Mouse (Mus musculus): ENCODE data around the gene Blvrb. TPM values are rescaled to one million over a fixed set of nuclear protein-coding genes. Genes with fewer than 3 reads are reported as not detected.

The Blvrb gene
- total and polyA plus RNA-seq, 3 experiments, result 210 to 245 TPM; not detected in 1

DNA sequence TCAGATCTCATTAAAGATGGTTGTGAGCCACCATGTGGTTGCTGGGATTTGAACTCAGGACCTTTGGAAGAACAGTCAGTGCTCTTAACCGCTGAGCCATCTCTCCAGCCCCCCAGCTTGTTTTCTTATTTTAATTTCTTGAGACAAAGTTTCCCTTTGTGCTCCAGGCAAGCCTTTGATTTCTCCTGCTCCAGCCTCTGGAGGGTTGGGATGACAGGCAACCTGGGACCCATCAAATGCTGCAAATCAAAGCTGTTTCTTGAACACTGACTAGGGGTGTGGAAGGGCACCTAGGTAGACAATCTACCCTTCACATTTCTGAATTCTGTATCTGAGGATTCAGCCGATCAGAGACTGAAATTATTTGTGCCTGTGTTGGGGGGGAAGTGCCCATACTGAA lies 63.0 kb downstream of the Blvrb start:
- no peaks in the 10 kb centered on the region for H3K27me3 ChIP-seq (ENCODE audit: control insufficient read depth in 1 of 2, insufficient read depth in 2 of 2, low read length in 2 of 2)
- no peak overlapping the region for H3K4me3 ChIP-seq (ENCODE audit: control insufficient read depth in 1 of 2, insufficient read depth in 1 of 2, low read depth in 2 of 2, low read length in 2 of 2)
- no peak for DNase-seq (ENCODE audit: low read depth, low spot score)
- H3K4me1 ChIP-seq (ENCODE audit: control insufficient read depth in 1 of 2, insufficient read depth in 2 of 2, low read length in 2 of 2), result peaks cover 3 to 6% of the 10 kb centered on the region in 2 experiments; a peak in 3 of 4 replicates
- H3K79me2 ChIP-seq (ENCODE audit: control insufficient read depth, insufficient read depth, low read length, poor library complexity), result no peaks in the 10 kb centered on the region; the same call in 1 of the 2 replicates
- H3K9me3 ChIP-seq (replicated peaks; ENCODE audit: insufficient read depth, low read length), result no peaks in the 10 kb centered on the region
- peaks cover 0 to 9% of the 10 kb centered on the region in 2 experiments; a peak in 2 of 4 replicates for H3K36me3 ChIP-seq (ENCODE audit: control insufficient read depth in 1 of 2, insufficient read depth in 2 of 2, low read length in 2 of 2)
- no peak overlapping the region for H3K9ac ChIP-seq (ENCODE audit: control insufficient read depth, low read depth, low read length, poor library complexity, severe bottlenecking)
- H3K27ac ChIP-seq (ENCODE audit: control insufficient read depth, low read depth, low read length), result no peak overlapping the region
- no peak for TF ChIP-seq TAL1 (IDR thresholded peaks at IDR 0.05; ENCODE audit: low read length)

DNA sequence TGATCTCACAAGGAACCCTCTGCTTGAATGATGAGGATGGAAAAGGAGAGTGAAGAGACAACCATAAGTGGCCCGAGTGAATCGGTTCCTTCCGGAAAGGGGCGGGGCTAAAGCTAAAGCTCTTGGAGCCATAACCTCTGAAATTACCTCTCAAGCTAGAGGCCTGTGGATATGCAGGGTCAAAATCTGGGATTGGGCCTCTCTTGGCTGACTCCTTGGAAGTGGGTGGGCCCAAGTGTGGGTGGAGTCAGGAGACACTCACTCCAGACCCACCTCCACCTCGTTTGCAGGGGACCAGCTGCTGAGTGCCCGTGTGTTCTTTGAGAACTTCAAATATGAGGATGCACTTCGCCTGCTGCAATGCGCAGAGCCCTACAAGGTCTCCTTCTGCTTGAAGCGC lies 67.2 kb downstream of the Blvrb start:
- DNase-seq (ENCODE audit: low read depth, low spot score), result no peak
- H3K36me3 ChIP-seq (ENCODE audit: control insufficient read depth in 1 of 2, insufficient read depth in 2 of 2, low read length in 2 of 2), result no peaks in the 10 kb centered on the region
- no peak overlapping the region for H3K4me3 ChIP-seq (ENCODE audit: control insufficient read depth in 1 of 2, insufficient read depth in 1 of 2, low read depth in 2 of 2, low read length in 2 of 2)
- no peak overlapping the region for H3K27ac ChIP-seq (ENCODE audit: control insufficient read depth, low read depth, low read length)
- no peaks in the 10 kb centered on the region for H3K9me3 ChIP-seq (replicated peaks; ENCODE audit: insufficient read depth, low read length)
- H3K9ac ChIP-seq (ENCODE audit: control insufficient read depth, low read depth, low read length, poor library complexity, severe bottlenecking), result no peak overlapping the region
- no peaks in the 10 kb centered on the region for H3K4me1 ChIP-seq (ENCODE audit: control insufficient read depth in 1 of 2, insufficient read depth in 2 of 2, low read length in 2 of 2)
- TF ChIP-seq GATA1 (IDR thresholded peaks at IDR 0.05; ENCODE audit: low read depth, low read length), result no peak
- no peak for TF ChIP-seq TAL1 (IDR thresholded peaks at IDR 0.05; ENCODE audit: low read length)
- TF ChIP-seq MAZ (IDR thresholded peaks at IDR 0.05; ENCODE audit: low read depth, low read length), result no peak
- no peak for TF ChIP-seq UBTF (IDR thresholded peaks at IDR 0.05; ENCODE audit: borderline replicate concordance, insufficient read depth, low read depth, low read length)
- no peak for TF ChIP-seq JUND (IDR thresholded peaks at IDR 0.05; ENCODE audit: low read depth, low read length)
- no peak for TF ChIP-seq CHD1 (IDR thresholded peaks at IDR 0.05; ENCODE audit: low read depth, low read length)
- no peak for TF ChIP-seq USF2 (IDR thresholded peaks at IDR 0.05; ENCODE audit: borderline replicate concordance in 1 of 2, insufficient read depth in 1 of 2, low read depth in 1 of 2, low read length in 2 of 2)
- no peak for TF ChIP-seq SMC3 (IDR thresholded peaks at IDR 0.05; ENCODE audit: low read depth, low read length)
- TF ChIP-seq BHLHE40 (IDR thresholded peaks at IDR 0.05; ENCODE audit: borderline replicate concordance, low read depth, low read length), result no peak
- TF ChIP-seq POLR2AphosphoS2 (IDR thresholded peaks at IDR 0.05; ENCODE audit: low read length), result no peak
- TF ChIP-seq HCFC1 (IDR thresholded peaks at IDR 0.05; ENCODE audit: low read depth, low read length), result no peak
- TF ChIP-seq KAT2A (conservative IDR thresholded peaks at IDR 0.05; ENCODE audit: low read depth, low read length), result no peak
- no peak for TF ChIP-seq ZKSCAN1 (IDR thresholded peaks at IDR 0.05; ENCODE audit: low read depth, low read length)
- no peak for TF ChIP-seq TBP (IDR thresholded peaks at IDR 0.05; ENCODE audit: low read depth, low read length)
- TF ChIP-seq ZC3H11A (IDR thresholded peaks at IDR 0.05; ENCODE audit: low read depth, low read length), result no peak
- no peaks in the 10 kb centered on the region for H3K27me3 ChIP-seq (ENCODE audit: control insufficient read depth in 1 of 2, insufficient read depth in 2 of 2, low read length in 2 of 2)
- H3K79me2 ChIP-seq (ENCODE audit: control insufficient read depth, insufficient read depth, low read length, poor library complexity), result no peaks in the 10 kb centered on the region

Other genes with a start within 250 kb of the Blvrb start
- 5.1 and 6.8 TPM in 2 replicates for gene Itpkc, start 219.3 kb upstream of the Blvrb start, total RNA-seq (2012; rRNA removed)
- gene Itpkc, start 219.3 kb upstream of the Blvrb start, polyA plus RNA-seq (2012; ENCODE audit: insufficient read depth in 1 of 2, insufficient read length in 2 of 2, low read depth in 1 of 2, low replicate concordance in 2 of 2, missing spikeins in 1 of 2), result 1 to 10 TPM in 1 of 2 experiments, not detected in 1; 6.3 TPM
- 12.5 and 13.8 TPM in 2 replicates for gene Coq8b, start 215.0 kb upstream of the Blvrb start, total RNA-seq (2012; rRNA removed)
- 10 to 100 TPM in 1 of 2 experiments, not detected in 1; 22.7 TPM for gene Coq8b, start 215.0 kb upstream of the Blvrb start, polyA plus RNA-seq (2012; ENCODE audit: insufficient read depth in 1 of 2, insufficient read length in 2 of 2, low read depth in 1 of 2, low replicate concordance in 2 of 2, missing spikeins in 1 of 2)
- 2.2 and 3.6 TPM in 2 replicates for gene Numbl, start 189.5 kb upstream of the Blvrb start, total RNA-seq (2012; rRNA removed)
- gene Numbl, start 189.5 kb upstream of the Blvrb start, polyA plus RNA-seq (2012; ENCODE audit: insufficient read depth in 1 of 2, insufficient read length in 2 of 2, low read depth in 1 of 2, low replicate concordance in 2 of 2, missing spikeins in 1 of 2), result 10 to 100 TPM in 1 of 2 experiments, not detected in 1; 10.6 TPM
- gene Ltbp4, start 110.3 kb upstream of the Blvrb start, total RNA-seq (2012; rRNA removed), result 2.2 and 2.9 TPM in 2 replicates
- gene Ltbp4, start 110.3 kb upstream of the Blvrb start, polyA plus RNA-seq (2012; ENCODE audit: insufficient read depth in 1 of 2, insufficient read length in 2 of 2, low read depth in 1 of 2, low replicate concordance in 2 of 2, missing spikeins in 1 of 2), result 10 to 100 TPM in 1 of 2 experiments, not detected in 1; 14.2 TPM
- gene Shkbp1, start 92.0 kb upstream of the Blvrb start, total RNA-seq (2012; rRNA removed), result 24.2 and 25.4 TPM in 2 replicates
- gene Shkbp1, start 92.0 kb upstream of the Blvrb start, polyA plus RNA-seq (2012; ENCODE audit: insufficient read depth in 1 of 2, insufficient read length in 2 of 2, low read depth in 1 of 2, low replicate concordance in 2 of 2, missing spikeins in 1 of 2), result 10 to 100 TPM in 1 of 2 experiments, not detected in 1; 77.0 TPM
- 0.42 TPM in 1 of 2 replicates, not detected in the other for gene Gm20479, start 90.6 kb upstream of the Blvrb start, total RNA-seq (2012; rRNA removed)
- 1 to 10 TPM in 1 of 2 experiments, not detected in 1; 2.7 TPM for gene Gm20479, start 90.6 kb upstream of the Blvrb start, polyA plus RNA-seq (2012; ENCODE audit: insufficient read depth in 1 of 2, insufficient read length in 2 of 2, low read depth in 1 of 2, low replicate concordance in 2 of 2, missing spikeins in 1 of 2)
- 0.19 and 0.36 TPM in 2 replicates for gene Sptbn4, start 292 bp upstream of the Blvrb start, total RNA-seq (2012; rRNA removed)
- gene Sptbn4, start 292 bp upstream of the Blvrb start, polyA plus RNA-seq (2012; ENCODE audit: insufficient read depth in 1 of 2, insufficient read length in 2 of 2, low read depth in 1 of 2, low replicate concordance in 2 of 2, missing spikeins in 1 of 2), result under 1 TPM in 1 of 2 experiments, not detected in 1; 0.68 TPM
- gene Sertad3, start 25.8 kb downstream of the Blvrb start, total RNA-seq (2012; rRNA removed), result 2.0 and 2.4 TPM in 2 replicates
- 1 to 10 TPM in 1 of 2 experiments, not detected in 1; 6.7 TPM for gene Sertad3, start 25.8 kb downstream of the Blvrb start, polyA plus RNA-seq (2012; ENCODE audit: insufficient read depth in 1 of 2, insufficient read length in 2 of 2, low read depth in 1 of 2, low replicate concordance in 2 of 2, missing spikeins in 1 of 2)
- 9.9 and 12.4 TPM in 2 replicates for gene Sertad1, start 38.9 kb downstream of the Blvrb start, total RNA-seq (2012; rRNA removed)
- gene Sertad1, start 38.9 kb downstream of the Blvrb start, polyA plus RNA-seq (2012; ENCODE audit: insufficient read depth in 1 of 2, insufficient read length in 2 of 2, low read depth in 1 of 2, low replicate concordance in 2 of 2, missing spikeins in 1 of 2), result 10 to 100 TPM in 1 of 2 experiments, not detected in 1; 10.6 TPM
- 0.39 TPM in 2 replicates for gene Prx, start 51.3 kb downstream of the Blvrb start, total RNA-seq (2012; rRNA removed)
- 1 to 10 TPM in 1 of 2 experiments, not detected in 1; 1.4 TPM for gene Prx, start 51.3 kb downstream of the Blvrb start, polyA plus RNA-seq (2012; ENCODE audit: insufficient read depth in 1 of 2, insufficient read length in 2 of 2, low read depth in 1 of 2, low replicate concordance in 2 of 2, missing spikeins in 1 of 2)
- not detected in 2 replicates for gene Hipk4, start 75.3 kb downstream of the Blvrb start, total RNA-seq (2012; rRNA removed)
- under 1 TPM in 1 of 2 experiments, not detected in 1; 0.26 TPM for gene Hipk4, start 75.3 kb downstream of the Blvrb start, polyA plus RNA-seq (2012; ENCODE audit: insufficient read depth in 1 of 2, insufficient read length in 2 of 2, low read depth in 1 of 2, low replicate concordance in 2 of 2, missing spikeins in 1 of 2)
- gene Pld3, start 105.2 kb downstream of the Blvrb start, total RNA-seq (2012; rRNA removed), result 8.0 and 11.1 TPM in 2 replicates
- gene Pld3, start 105.2 kb downstream of the Blvrb start, polyA plus RNA-seq (2012; ENCODE audit: insufficient read depth in 1 of 2, insufficient read length in 2 of 2, low read depth in 1 of 2, low replicate concordance in 2 of 2, missing spikeins in 1 of 2), result 10 to 100 TPM in 1 of 2 experiments, not detected in 1; 22.8 TPM
- 5.9 and 6.6 TPM in 2 replicates for gene 2310022A10Rik, start 105.3 kb downstream of the Blvrb start, total RNA-seq (2012; rRNA removed)
- gene 2310022A10Rik, start 105.3 kb downstream of the Blvrb start, polyA plus RNA-seq (2012; ENCODE audit: insufficient read depth in 1 of 2, insufficient read length in 2 of 2, low read depth in 1 of 2, low replicate concordance in 2 of 2, missing spikeins in 1 of 2), result 10 to 100 TPM in 1 of 2 experiments, not detected in 1; 33.2 TPM
- gene Akt2, start 143.6 kb downstream of the Blvrb start, total RNA-seq (2012; rRNA removed), result 69.0 and 73.5 TPM in 2 replicates
- gene Akt2, start 143.6 kb downstream of the Blvrb start, polyA plus RNA-seq (2012; ENCODE audit: insufficient read depth in 1 of 2, insufficient read length in 2 of 2, low read depth in 1 of 2, low replicate concordance in 2 of 2, missing spikeins in 1 of 2), result 100 to 1,000 TPM in 1 of 2 experiments, not detected in 1; 127 TPM
- 0.13 and 0.19 TPM in 2 replicates for gene Ttc9b, start 205.9 kb downstream of the Blvrb start, total RNA-seq (2012; rRNA removed)
- gene Ttc9b, start 205.9 kb downstream of the Blvrb start, polyA plus RNA-seq (2012; ENCODE audit: insufficient read depth in 1 of 2, insufficient read length in 2 of 2, low read depth in 1 of 2, low replicate concordance in 2 of 2, missing spikeins in 1 of 2), result under 1 TPM in 1 of 2 experiments, not detected in 1; 0.19 TPM
- 22.0 and 24.8 TPM in 2 replicates for gene Map3k10, start 226.6 kb downstream of the Blvrb start, total RNA-seq (2012; rRNA removed)
- gene Map3k10, start 226.6 kb downstream of the Blvrb start, polyA plus RNA-seq (2012; ENCODE audit: insufficient read depth in 1 of 2, insufficient read length in 2 of 2, low read depth in 1 of 2, low replicate concordance in 2 of 2, missing spikeins in 1 of 2), result 10 to 100 TPM in 1 of 2 experiments, not detected in 1; 33.3 TPM
- 1.6 and 1.9 TPM in 2 replicates for gene Zfp607b, start 241.4 kb downstream of the Blvrb start, total RNA-seq (2012; rRNA removed)
- 1 to 10 TPM in 1 of 2 experiments, not detected in 1; 2.3 TPM for gene Zfp607b, start 241.4 kb downstream of the Blvrb start, polyA plus RNA-seq (2012; ENCODE audit: insufficient read depth in 1 of 2, insufficient read length in 2 of 2, low read depth in 1 of 2, low replicate concordance in 2 of 2, missing spikeins in 1 of 2)